Mouse (Mus musculus): ENCODE data around the gene Stx1b.
"Not testable (repeated sequence)": the region's sequence is repeated elsewhere in the genome, so short reads cannot be mapped to it uniquely, and the experiment has no call there.

Stx1b gene

GRCm38 (mm10) chr7:127775837-127776236 is 48.5 kb downstream of the Stx1b start:
- DNase-seq = not testable (repeated sequence)

GRCm38 (mm10) chr7:127773664-127774384 is 50.5 kb downstream of the Stx1b start:
- peak; percentile 77 for DNase-seq

GRCm38 (mm10) chr7:127772557-127772956 is 51.8 kb downstream of the Stx1b start:
- no peak for DNase-seq

GRCm38 (mm10) chr7:127772080-127772479 is 52.3 kb downstream of the Stx1b start:
- DNase-seq = no peak

- no peak for DNase-seq
Observed at GRCm38 (mm10) chr7:127771262-127771661, 53.1 kb downstream of the Stx1b start.

GRCm38 (mm10) chr7:127770039-127770905 is 54.1 kb downstream of the Stx1b start:
- DNase-seq = no peak

GRCm38 (mm10) chr7:127769651-127770038 is 54.7 kb downstream of the Stx1b start, which contains the start of gene Orai3:
TSS of gene Orai3 (plus strand) at chr7:127769815.
- peak; percentile 66 to 75 for DNase-seq

- DNase-seq = peak; percentile 45 to 59
Observed at GRCm38 (mm10) chr7:127768997-127769593, 55.3 kb downstream of the Stx1b start.

- DNase-seq = peak; percentile 39 to 47
Observed at GRCm38 (mm10) chr7:127768346-127768996, 55.9 kb downstream of the Stx1b start.

GRCm38 (mm10) chr7:127767671-127768345 is 56.5 kb downstream of the Stx1b start:
- DNase-seq = no peak

- DNase-seq = no peak
Observed at GRCm38 (mm10) chr7:127766851-127767609, 57.3 kb downstream of the Stx1b start.

- DNase-seq = no peak
Observed at GRCm38 (mm10) chr7:127765756-127766155, 58.6 kb downstream of the Stx1b start.

- DNase-seq = no peak
Observed at GRCm38 (mm10) chr7:127763642-127764041, 60.7 kb downstream of the Stx1b start.

- peak; percentile 51 to 53 for DNase-seq
Observed at GRCm38 (mm10) chr7:127761026-127761425, 63.3 kb downstream of the Stx1b start.

GRCm38 (mm10) chr7:127760478-127760877 is 63.9 kb downstream of the Stx1b start:
- DNase-seq = no peak

GRCm38 (mm10) chr7:127759716-127760115 is 64.6 kb downstream of the Stx1b start:
- DNase-seq = no peak
